Mouse (Mus musculus): Measurements from ENCODE around the gene Ptpa. TPM values are rescaled to one million over a fixed set of nuclear protein-coding genes. Genes with fewer than 3 reads are reported as not detected.

The Ptpa gene
- polyA plus RNA-seq, 1 experiment from 2014 or later: 131 TPM

DNA sequence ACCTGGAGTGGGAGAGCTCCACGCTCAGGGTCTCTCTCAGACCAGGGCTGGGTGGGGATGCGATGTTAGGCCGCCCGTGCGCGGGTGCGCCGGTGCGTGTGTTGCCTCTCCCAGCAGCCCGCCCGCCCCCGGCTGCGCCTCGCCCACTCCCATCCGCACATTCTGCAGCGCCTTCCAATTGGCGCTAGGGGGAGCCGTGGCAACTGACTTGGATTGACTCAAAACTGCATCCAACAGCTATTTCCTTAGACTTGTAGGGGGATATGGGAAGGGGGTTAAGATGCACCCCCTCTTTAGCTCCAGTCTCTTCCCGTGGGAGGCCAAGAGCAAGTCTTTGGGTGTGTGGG is 53.9 kb downstream of the Ptpa start:
- WGBS: under 1% methylated on average over 18 of the region's 19 CpGs
- H3K4me1 ChIP-seq (replicated peaks; ENCODE audit: insufficient read depth, low read length): peaks cover 8% of the 10 kb centered on the region
- peak; percentile 82 for TF ChIP-seq CTCF (IDR thresholded peaks at IDR 0.05; ENCODE audit: low read depth)
- peak overlapping the region; percentile 99 for H3K27ac ChIP-seq
- 0 out of 2 replicates have a peak, but pooled peaks have one; percentile 12 for ATAC-seq (replicated peaks; ENCODE audit: low FRiP score, low read depth)
- no peaks in the 10 kb centered on the region for H3K27me3 ChIP-seq (ENCODE audit: insufficient read depth, low read length)
- H3K4me2 ChIP-seq (ENCODE audit: low read length): peak overlapping the region; percentile 98
- peak overlapping the region; percentile 89 for H3K4me3 ChIP-seq (replicated peaks; ENCODE audit: low read depth, low read length)
- H3K9ac ChIP-seq (ENCODE audit: low read depth, low read length): peak overlapping the region; percentile 77
- peak; percentile 94 for DNase-seq (ENCODE audit: low spot score)
- H3K36me3 ChIP-seq (ENCODE audit: insufficient read depth, low read length): no peaks in the 10 kb centered on the region
- H3K9me3 ChIP-seq (replicated peaks; ENCODE audit: low read length): no peaks in the 10 kb centered on the region

GRCm38 (mm10) chr2:30470143-30470946 is 54.5 kb downstream of the Ptpa start:
- no peak for ATAC-seq (replicated peaks; ENCODE audit: low FRiP score, low read depth)
- no peaks in the 10 kb centered on the region for H3K9me3 ChIP-seq (replicated peaks; ENCODE audit: low read length)
- WGBS: under 1% methylated on average over 46 of the region's 46 CpGs

DNA sequence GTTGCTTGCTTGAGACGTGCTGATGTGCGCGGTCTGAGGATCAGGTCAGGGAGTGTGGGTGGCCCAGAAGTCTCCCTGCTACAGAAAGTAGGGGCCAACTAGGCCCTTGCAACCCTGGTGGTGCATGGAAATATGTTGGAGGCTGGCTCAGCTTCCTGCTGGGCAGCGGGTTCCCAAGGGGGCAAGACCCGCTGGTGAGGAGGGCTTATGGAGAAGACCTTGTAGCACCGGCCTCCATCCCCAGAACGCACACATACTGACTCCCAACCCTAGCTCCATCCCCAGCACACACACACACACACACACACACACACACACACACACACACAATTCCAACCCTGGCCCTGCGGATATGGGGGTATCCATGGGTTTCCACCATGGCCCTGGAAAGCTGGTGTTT is 55.2 kb downstream of the Ptpa start:
- Histone ChIP-seq H3K27me3 (ENCODE audit: insufficient read depth, low read length) (no peaks in the 10 kb centered on the region), H3K4me3 (replicated peaks; ENCODE audit: low read depth, low read length) (peak overlapping the region; percentile 89), H3K27ac (peak overlapping the region; percentile 99), H3K4me1 (replicated peaks; ENCODE audit: insufficient read depth, low read length) (peaks cover 8% of the 10 kb centered on the region), H3K36me3 (ENCODE audit: insufficient read depth, low read length) (no peaks in the 10 kb centered on the region), H3K9me3 (replicated peaks; ENCODE audit: low read length) (no peaks in the 10 kb centered on the region), H3K9ac (ENCODE audit: low read depth, low read length) (no peak overlapping the region; the same call in 1 of the 2 replicates), H3K4me2 (ENCODE audit: low read length) (peak overlapping the region; percentile 98)
- TF ChIP-seq CTCF (IDR thresholded peaks at IDR 0.05; ENCODE audit: low read depth): no peak
- 10% methylated on average over 8 of the region's 8 CpGs for WGBS
- ATAC-seq (replicated peaks; ENCODE audit: low FRiP score, low read depth) (no peak), DNase-seq (ENCODE audit: low spot score) (no peak)

More at GRCm38 (mm10) chr2:30470143-30470946, 54.5 kb downstream of the Ptpa start:
- Histone ChIP-seq H3K36me3 (ENCODE audit: insufficient read depth, low read length) (no peaks in the 10 kb centered on the region), H3K27me3 (ENCODE audit: insufficient read depth, low read length) (no peaks in the 10 kb centered on the region), H3K4me2 (ENCODE audit: low read length) (peak overlapping the region; percentile 98), H3K4me3 (replicated peaks; ENCODE audit: low read depth, low read length) (peak overlapping the region; percentile 89), H3K9ac (ENCODE audit: low read depth, low read length) (peak overlapping the region; percentile 77), H3K27ac (peak overlapping the region; percentile 99), H3K4me1 (replicated peaks; ENCODE audit: insufficient read depth, low read length) (peaks cover 8% of the 10 kb centered on the region)
- TF ChIP-seq CTCF (IDR thresholded peaks at IDR 0.05; ENCODE audit: low read depth): peak; percentile 31; the same call in 1 of the 2 replicates
- DNase-seq (ENCODE audit: low spot score): peak; percentile 93

- Histone ChIP-seq H3K27ac (peak overlapping the region; percentile 99), H3K9me3 (replicated peaks; ENCODE audit: low read length) (no peaks in the 10 kb centered on the region), H3K36me3 (ENCODE audit: insufficient read depth, low read length) (no peaks in the 10 kb centered on the region), H3K4me2 (ENCODE audit: low read length) (peak overlapping the region; percentile 98), H3K4me1 (replicated peaks; ENCODE audit: insufficient read depth, low read length) (peaks cover 8% of the 10 kb centered on the region), H3K27me3 (ENCODE audit: insufficient read depth, low read length) (no peaks in the 10 kb centered on the region), H3K9ac (ENCODE audit: low read depth, low read length) (peak overlapping the region; percentile 94), H3K4me3 (replicated peaks; ENCODE audit: low read depth, low read length) (peak overlapping the region; percentile 89)
- whole genome bisulfite sequencing: under 1% methylated on average over 46 of the region's 51 CpGs
- ATAC-seq (replicated peaks; ENCODE audit: low FRiP score, low read depth): peak; percentile 22
- peak; percentile 96 for DNase-seq (ENCODE audit: low spot score)
- TF ChIP-seq CTCF (IDR thresholded peaks at IDR 0.05; ENCODE audit: low read depth): no peak
Observed at GRCm38 (mm10) chr2:30471795-30472720, 56.2 kb downstream of the Ptpa start.

DNA sequence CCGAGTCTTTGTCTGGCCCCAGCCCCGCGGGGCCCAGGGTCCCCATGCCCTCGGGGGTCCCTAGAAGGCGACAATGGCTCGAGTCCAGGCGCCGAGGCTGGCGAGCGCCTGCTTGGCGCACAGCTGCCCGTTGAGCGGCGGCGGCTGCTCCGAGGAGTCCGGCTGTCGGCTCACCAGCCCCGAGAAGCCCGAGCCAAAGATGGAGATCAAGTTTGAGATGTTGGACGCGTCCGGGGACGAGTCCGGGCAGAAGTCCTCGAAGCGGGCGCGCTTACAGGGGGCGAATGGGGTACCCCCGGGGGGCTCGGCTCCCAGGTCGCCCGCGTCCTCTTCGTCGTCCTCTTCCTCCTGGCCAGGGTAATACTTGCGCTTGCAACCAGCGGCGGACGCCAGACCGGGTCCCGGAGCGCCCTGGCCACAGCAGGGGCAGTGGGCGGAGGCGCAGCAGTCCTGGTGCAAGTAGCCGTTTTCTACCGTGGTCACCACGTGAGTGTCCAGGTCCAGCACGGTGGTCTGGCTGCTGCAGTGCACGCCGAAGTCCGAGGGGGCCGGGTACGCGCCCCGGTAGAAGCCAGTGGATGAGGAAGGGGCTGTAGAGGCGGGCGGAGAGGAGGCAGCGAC is 57.0 kb downstream of the Ptpa start:
- ATAC-seq (replicated peaks; ENCODE audit: low FRiP score, low read depth) (no peak), DNase-seq (ENCODE audit: low spot score) (peak; percentile 54)
- peak overlapping the region; percentile 99 for H3K27ac ChIP-seq
- no peaks in the 10 kb centered on the region for H3K9me3 ChIP-seq (replicated peaks; ENCODE audit: low read length)
- TF ChIP-seq CTCF (IDR thresholded peaks at IDR 0.05; ENCODE audit: low read depth): no peak
- WGBS: under 1% methylated on average over 60 of the region's 60 CpGs
- H3K4me2 ChIP-seq (ENCODE audit: low read length): peak overlapping the region; percentile 98
- H3K27me3 ChIP-seq (ENCODE audit: insufficient read depth, low read length): no peaks in the 10 kb centered on the region
- H3K4me1 ChIP-seq (replicated peaks; ENCODE audit: insufficient read depth, low read length): peaks cover 5% of the 10 kb centered on the region
- H3K9ac ChIP-seq (ENCODE audit: low read depth, low read length): peak overlapping the region; percentile 94
- H3K36me3 ChIP-seq (ENCODE audit: insufficient read depth, low read length): no peaks in the 10 kb centered on the region
- peak overlapping the region; percentile 89 for H3K4me3 ChIP-seq (replicated peaks; ENCODE audit: low read depth, low read length)

All from kidney, postnatal 0 days (tissue).